Mouse (Mus musculus): ENCODE results near the gene Efl1.
"Not testable (repeated sequence)": the region's sequence is repeated elsewhere in the genome, so short reads cannot be mapped to it uniquely, and the experiment has no call there.

GRCm38 (mm10) chr7:82770957-82771660 lies 122.7 kb downstream of the Efl1 start:
- TF ChIP-seq POLR2A (IDR thresholded peaks at IDR 0.05; ENCODE audit: borderline replicate concordance, low read depth, low read length); CTCF (IDR thresholded peaks at IDR 0.05; ENCODE audit: low read depth, low read length): not testable (repeated sequence)

Measured in bone marrow macrophage, adult 2 months (primary cell).